Mouse (Mus musculus) 3134 (cell line): ENCODE measurements around the gene Slc2a1.
A peak's percentile ranks its signal among the peaks of the same experiment; 100 is the strongest.

Source experiments
- DNase-seq: peaks from one replicate; pipeline ENCODE4 v3.0.0-alpha.2; 2011; ENCODE audit warnings: low spot score; ENCODE audit not compliant: insufficient read length; ENCODE audit errors: extremely low read depth

Gene Slc2a1

GRCm38 (mm10) chr4:119108495-119109408 lies at the start of gene Slc2a1:
Slc2a1 (plus strand) TSS chr4:119108711.
- peak; percentile 95 for DNase-seq

DNA sequence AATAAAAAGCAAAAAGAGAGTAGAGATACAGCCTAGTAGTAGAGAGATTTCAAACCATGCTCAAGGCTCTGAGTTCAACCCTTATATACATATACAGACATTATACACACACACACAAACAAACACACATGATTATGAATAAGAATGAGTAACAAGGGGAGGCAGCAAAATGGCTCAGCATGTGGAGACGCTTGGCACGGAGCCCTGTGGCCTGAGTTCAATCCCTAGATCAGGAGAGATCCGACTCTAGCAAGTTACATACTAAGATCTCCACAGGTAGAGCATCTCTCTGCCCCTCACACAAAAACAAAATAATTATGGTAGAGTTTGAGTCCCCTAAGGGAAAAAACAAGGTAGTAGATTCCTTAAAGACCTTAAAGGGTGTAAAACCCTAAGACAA lies 41.7 kb upstream of the Slc2a1 start:
- DNase-seq: no peak

- DNase-seq: no peak
Measured at GRCm38 (mm10) chr4:119067204-119067603, 41.3 kb upstream of the Slc2a1 start.

DNA sequence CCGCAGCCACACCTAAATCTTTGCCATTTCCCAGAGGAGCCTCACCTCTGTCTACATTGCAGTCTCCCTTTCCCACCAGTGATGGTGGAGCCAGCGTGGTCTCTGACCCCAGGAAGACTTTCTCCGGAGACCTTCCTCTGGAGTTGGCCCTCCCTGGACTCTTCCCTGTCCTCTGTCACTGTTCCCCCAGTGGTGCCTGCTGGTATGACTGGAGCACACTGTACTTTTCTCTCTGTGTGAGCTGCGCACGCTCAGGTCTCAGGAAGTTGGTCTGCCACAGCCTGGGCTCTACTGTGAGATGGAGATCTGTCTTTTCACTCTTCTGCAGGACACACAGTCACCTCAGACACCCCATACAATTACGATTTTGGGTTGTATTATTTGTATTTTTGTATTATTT lies 39.6 kb upstream of the Slc2a1 start:
- no peak for DNase-seq

- DNase-seq: no peak
Measured at GRCm38 (mm10) chr4:119070181-119070580, 38.3 kb upstream of the Slc2a1 start.

- no peak for DNase-seq
Measured at GRCm38 (mm10) chr4:119070959-119071647, 37.4 kb upstream of the Slc2a1 start.

DNA sequence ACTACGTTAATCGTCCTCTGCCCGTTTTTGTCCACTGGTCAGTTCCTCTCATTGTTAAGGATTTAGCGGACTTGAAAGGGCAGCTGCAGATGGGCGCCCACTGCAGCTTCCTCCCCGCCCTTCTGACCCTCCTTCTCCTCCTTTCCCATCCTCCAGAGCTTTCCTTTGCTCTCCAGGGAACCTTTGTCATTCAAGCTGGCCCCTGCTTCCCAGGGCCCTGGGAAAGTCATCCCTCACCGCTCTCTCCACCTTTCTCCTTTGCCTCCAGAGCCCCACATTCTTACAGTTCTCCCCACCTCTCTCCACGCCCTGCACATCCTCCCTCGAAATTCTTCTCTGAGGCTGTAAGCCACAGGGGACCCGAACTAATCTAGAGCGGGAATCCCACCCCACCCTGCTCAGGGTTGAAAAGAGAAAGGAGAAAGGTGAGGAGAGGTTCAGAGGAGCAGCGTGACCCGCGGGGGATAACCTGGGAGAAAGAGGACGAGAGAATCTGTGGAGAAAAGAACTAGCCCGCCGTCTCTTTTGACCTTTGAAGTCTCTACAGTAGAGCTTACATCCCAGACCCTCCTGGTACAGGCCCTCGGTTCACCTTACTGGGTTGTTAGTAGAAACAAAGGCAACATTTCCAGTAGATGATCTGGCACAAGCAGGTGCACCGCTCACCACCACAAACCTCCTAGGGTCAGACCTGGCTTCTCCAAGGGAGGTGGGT lies 36.7 kb upstream of the Slc2a1 start:
- no peak for DNase-seq

GRCm38 (mm10) chr4:119072363-119072940 lies 36.1 kb upstream of the Slc2a1 start:
- DNase-seq: no peak

- no peak for DNase-seq
Measured at GRCm38 (mm10) chr4:119072941-119073451, 35.5 kb upstream of the Slc2a1 start.

DNA sequence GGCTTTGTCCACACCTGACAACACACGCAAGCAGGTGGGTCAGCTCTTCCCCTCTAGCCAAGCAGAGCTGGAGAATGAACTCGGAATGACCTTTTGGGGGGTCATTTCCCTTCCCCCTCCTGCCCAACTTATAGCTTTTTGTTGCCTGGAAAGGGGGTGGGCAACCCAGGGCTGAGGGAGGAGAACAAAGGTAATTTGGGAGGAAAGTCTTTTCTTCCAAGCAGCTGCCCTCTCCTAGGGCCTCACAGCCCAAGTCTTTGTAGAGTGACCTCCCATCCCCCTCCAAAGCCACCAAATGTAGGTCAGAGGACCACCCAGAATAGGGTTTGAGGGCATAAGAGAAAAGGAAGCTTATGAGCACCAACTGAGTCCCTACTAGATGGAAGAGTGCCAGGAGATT lies 34.9 kb upstream of the Slc2a1 start:
- no peak for DNase-seq

GRCm38 (mm10) chr4:119074596-119074995 lies 33.9 kb upstream of the Slc2a1 start:
- no peak for DNase-seq

DNA sequence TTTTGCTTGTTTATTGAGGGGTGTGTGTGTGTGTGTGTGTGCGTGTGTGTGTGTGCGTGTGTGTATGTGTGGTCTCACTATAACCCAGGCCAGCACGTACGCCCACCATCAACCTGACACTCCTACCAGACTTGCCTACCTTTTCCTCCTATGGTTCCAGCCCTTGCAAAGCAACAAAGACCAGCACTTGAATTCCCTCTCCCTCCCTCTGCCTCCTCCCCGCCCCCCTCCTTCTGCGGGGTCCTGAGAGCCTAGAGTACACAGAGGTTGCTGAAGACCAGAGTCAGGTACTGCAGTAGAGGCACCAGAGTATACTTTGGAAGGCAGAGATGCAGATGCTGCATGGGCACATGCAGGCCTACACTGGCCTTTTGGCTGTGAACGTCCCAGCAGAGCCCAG lies 33.2 kb upstream of the Slc2a1 start:
- no peak for DNase-seq

DNA sequence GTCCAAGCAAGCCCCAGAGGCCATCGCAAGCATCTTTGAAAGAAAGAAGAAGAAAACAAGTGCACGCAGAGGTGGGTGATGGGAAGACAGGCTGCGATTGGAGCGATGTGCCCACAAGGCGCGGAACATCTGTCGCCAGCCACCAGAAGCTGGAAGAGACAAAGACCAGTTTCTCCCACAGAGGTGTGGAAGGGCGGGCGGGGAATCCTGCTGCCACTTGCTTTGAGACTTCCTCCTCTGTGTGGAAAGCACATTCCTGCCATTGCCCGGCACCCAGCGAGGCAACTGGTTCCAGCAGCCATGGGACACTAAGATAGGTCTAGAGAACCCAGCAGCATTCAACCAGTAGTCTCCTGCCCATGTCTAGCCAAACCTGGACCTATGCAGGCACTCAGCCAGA lies 32.2 kb upstream of the Slc2a1 start:
- DNase-seq: no peak

DNA sequence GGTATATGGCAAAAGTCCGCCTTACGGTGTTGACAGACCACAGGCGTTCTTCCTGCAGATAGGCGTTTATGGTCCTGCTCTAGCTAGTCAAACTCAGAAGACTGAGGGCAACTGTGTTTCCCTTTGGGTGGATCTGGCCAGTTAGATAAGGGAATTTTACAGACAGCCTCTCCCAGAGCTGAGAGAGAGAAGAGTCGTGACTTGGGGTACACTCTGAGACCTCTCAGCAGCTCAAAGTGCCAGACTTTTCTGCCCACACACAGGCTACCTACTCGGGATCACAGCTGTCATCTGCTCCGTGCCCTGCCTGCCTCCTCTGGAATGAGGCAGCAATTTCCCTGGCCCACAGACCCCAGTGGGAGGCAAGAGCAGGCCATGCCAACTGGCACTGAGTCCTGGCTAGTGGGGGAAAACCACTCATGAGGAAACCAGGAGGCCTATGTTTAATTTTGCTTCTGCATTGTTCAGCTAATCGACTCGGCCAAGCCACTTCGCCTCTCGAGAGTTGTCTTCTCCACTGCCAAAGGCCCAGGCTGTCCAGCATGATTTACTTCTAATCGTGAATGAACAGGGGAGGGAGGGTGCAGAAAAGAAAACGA lies 31.3 kb upstream of the Slc2a1 start:
- DNase-seq: no peak

GRCm38 (mm10) chr4:119079928-119080327 lies 28.6 kb upstream of the Slc2a1 start:
- no peak for DNase-seq

GRCm38 (mm10) chr4:119082740-119083231 lies 25.7 kb upstream of the Slc2a1 start:
- no peak for DNase-seq

DNA sequence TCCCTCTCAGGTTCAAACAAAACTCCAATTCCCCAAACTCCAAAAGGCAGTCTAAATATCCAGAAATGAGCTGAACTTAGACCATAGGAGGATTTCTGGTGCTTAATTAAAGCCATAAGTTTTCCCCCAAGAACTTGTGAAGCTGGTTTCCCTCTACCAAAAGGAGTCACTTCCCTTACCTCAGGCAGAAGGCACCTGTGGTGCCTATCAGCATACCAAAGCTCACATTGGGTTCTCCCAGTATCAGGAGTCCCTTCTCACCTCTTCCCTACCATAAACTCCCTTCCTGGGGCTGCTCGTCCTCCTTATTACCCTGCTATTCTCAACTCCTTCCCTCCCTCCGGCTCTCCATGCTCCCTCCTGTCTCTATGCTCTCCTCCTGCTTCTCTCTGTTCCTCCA lies 20.1 kb upstream of the Slc2a1 start:
- no peak for DNase-seq

- no peak for DNase-seq
Measured at GRCm38 (mm10) chr4:119093890-119094289, 14.6 kb upstream of the Slc2a1 start.

GRCm38 (mm10) chr4:119094987-119095386 lies 13.5 kb upstream of the Slc2a1 start:
- DNase-seq: no peak

DNA sequence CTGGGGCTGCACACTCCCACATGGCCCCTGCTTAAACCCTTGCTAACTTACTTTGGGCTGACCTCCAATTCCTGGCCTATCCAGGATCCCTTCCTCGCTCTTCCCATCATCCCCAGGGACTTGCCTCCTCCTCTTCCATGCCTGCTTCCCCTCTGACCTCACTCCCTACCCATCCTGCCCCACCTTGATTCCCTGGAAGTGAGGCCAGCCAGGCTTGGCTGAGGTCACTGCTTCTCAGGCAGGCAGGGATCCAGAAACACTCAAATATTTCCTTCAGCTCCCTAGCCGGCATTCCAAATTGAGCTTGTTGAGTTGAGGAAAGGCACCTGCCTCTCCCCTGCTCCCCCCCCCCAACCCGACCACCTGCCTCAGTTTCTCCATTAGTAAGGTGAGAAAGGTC lies 12.1 kb upstream of the Slc2a1 start:
- peak; percentile 46 for DNase-seq
